Mouse (Mus musculus) forebrain, embryonic 15.5 days (tissue): ENCODE results near the gene Mfsd4a. TPM values are rescaled to one million over a fixed set of nuclear protein-coding genes. Genes with fewer than 3 reads are reported as not detected.

Experiments used
- ATAC-seq: fragments of 200-750 bp; cut with Nextera tagmentation; replicated peaks from 2 replicates; pipeline ENCODE4 v1.8.0; 2017; ENCODE audit warnings: mild to moderate bottlenecking, moderate TSS enrichment, moderate library complexity
- H3K27ac ChIP-seq: fragments of 300-500 bp; sonication (generic); replicated peaks from 2 replicates; pipeline ENCODE4 v1.5.1; 2015; ENCODE audit warnings: mild to moderate bottlenecking, inconsistent platforms
- H3K27me3 ChIP-seq: fragments of 300-500 bp; sonication (generic); 2 replicates; pipeline ENCODE4 v1.6.1; 2015; ENCODE audit warnings: inconsistent platforms
- H3K36me3 ChIP-seq: fragments of 300-500 bp; sonication (generic); 2 replicates; pipeline ENCODE4 v1.6.1; 2015; ENCODE audit warnings: mild to moderate bottlenecking, inconsistent platforms
- H3K4me1 ChIP-seq: fragments of 300-500 bp; sonication (generic); 2 replicates; pipeline ENCODE4 v1.6.1; 2015; ENCODE audit warnings: inconsistent platforms
- H3K4me2 ChIP-seq: fragments of 300-500 bp; sonication (generic); replicated peaks from 2 replicates; pipeline ENCODE4 v1.6.1; 2015; ENCODE audit warnings: mild to moderate bottlenecking, inconsistent platforms
- H3K4me3 ChIP-seq: fragments of 300-500 bp; sonication (generic); 2 replicates; pipeline ENCODE4 v1.5.1; 2015; ENCODE audit warnings: mild to moderate bottlenecking, inconsistent platforms
- H3K9ac ChIP-seq: fragments of 300-500 bp; sonication (generic); replicated peaks from 2 replicates; pipeline ENCODE4 v1.6.1; 2015; ENCODE audit warnings: mild to moderate bottlenecking, inconsistent platforms
- H3K9me3 ChIP-seq: fragments of 300-500 bp; sonication (generic); 2 replicates; pipeline ENCODE4 v1.6.1; 2016; ENCODE audit warnings: inconsistent platforms
- WGBS: fragments of 180-500 bp; shearing (Covaris S2); methylation state at CpG from one replicate; pipeline ENCODE4 v1.1.7; 2015; ENCODE audit warnings: mixed read lengths; 5-methylcytosine and 5-hydroxymethylcytosine counted together
- polyA plus RNA-seq: library from polyadenylated mRNA; unstranded; fragments of >200 nt; fragmentation: Nextera tagmentation; extraction: Ambion mirVana; gene quantifications from 2 replicates; pipeline ENCODE4 v1.2.1, GENCODE M21; 2015

Gene Mfsd4a
- polyA plus RNA-seq, 1 experiment from 2014 or later = 8.9 TPM

DNA sequence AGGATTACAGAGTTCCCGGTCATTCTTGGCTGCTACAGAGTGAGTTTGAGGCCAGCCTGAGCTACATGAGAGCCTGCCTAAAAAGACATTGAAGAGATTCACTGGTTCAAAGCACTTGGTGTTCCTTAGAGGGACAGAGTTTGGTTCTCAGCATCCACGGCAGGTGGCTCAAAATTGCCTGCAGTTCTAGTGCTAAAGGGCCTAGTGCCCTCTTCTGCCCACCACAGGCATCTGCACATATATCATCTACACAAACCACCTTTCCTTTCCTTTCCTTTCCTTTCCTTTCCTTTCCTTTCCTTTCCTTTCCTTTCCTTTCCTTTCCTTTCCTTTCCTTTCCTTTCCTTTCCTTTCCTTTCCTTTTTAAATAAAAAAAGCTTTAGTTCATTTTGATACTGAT is 37.3 kb downstream of the Mfsd4a start:
- Histone ChIP-seq H3K4me1 (no peaks in the 10 kb centered on the region), H3K4me2 (no peak overlapping the region), H3K9me3 (no peaks in the 10 kb centered on the region), H3K4me3 (no peak overlapping the region), H3K27me3 (no peaks in the 10 kb centered on the region), H3K36me3 (peaks cover 19% of the 10 kb centered on the region; the same call in 1 of the 2 replicates), H3K27ac (no peak overlapping the region), H3K9ac (no peak overlapping the region)
- no peak for ATAC-seq
- WGBS = 65% methylated on average over 2 of the region's 2 CpGs

DNA sequence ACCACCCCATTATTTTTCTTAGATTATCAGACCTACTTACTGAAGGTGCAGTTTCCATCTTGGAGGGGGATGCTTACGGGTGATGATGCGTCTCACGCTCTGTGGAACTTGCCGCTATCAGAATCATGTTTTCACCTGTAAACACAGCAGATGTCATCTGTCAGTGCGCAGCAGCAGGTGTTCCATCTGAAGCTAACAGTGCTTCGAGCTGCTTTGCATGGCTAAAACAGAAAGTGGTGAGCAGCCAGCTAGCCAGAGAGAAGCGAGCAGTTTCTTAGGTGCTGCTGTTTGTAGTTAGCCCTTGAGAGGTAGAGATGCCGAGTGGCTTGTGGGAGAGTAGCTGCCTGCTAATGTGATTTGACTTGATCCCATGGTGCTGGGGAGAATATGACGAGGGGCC is 39.4 kb downstream of the Mfsd4a start:
- Histone ChIP-seq H3K9ac (no peak overlapping the region), H3K36me3 (peaks cover 33% of the 10 kb centered on the region; the same call in 1 of the 2 replicates), H3K27me3 (no peaks in the 10 kb centered on the region), H3K9me3 (no peaks in the 10 kb centered on the region), H3K4me3 (no peak overlapping the region), H3K4me1 (no peaks in the 10 kb centered on the region), H3K4me2 (no peak overlapping the region), H3K27ac (no peak overlapping the region)
- no peak for ATAC-seq
- 84% methylated on average over 9 of the region's 9 CpGs for WGBS

DNA sequence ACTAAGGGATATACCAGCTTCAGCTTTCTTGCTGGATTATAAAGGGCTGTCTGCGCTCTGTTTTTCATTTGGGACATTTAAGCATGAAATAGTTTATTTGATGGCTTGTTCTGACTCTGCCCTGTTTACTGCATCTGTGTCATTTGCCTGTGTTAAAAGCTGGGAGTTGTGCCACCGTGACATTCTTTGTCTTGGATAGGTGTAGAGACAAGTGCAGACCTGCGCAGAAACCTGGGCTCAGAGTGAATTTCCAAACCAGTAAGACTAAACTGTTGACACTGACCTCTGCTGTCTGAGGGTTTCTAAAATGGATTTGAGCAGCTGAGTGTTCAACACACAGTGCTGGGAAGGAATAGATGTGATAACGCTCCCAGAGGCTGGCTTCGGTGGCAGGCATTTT is 39.9 kb downstream of the Mfsd4a start:
- no peak for ATAC-seq
- H3K9ac ChIP-seq = no peak overlapping the region
- no peaks in the 10 kb centered on the region for H3K9me3 ChIP-seq
- H3K4me1 ChIP-seq = no peaks in the 10 kb centered on the region
- no peaks in the 10 kb centered on the region for H3K27me3 ChIP-seq
- H3K27ac ChIP-seq = no peak overlapping the region
- H3K4me3 ChIP-seq = no peak overlapping the region
- no peak overlapping the region for H3K4me2 ChIP-seq
- 93% methylated on average over 5 of the region's 5 CpGs for WGBS
- peaks cover 38% of the 10 kb centered on the region; the same call in 1 of the 2 replicates for H3K36me3 ChIP-seq

DNA sequence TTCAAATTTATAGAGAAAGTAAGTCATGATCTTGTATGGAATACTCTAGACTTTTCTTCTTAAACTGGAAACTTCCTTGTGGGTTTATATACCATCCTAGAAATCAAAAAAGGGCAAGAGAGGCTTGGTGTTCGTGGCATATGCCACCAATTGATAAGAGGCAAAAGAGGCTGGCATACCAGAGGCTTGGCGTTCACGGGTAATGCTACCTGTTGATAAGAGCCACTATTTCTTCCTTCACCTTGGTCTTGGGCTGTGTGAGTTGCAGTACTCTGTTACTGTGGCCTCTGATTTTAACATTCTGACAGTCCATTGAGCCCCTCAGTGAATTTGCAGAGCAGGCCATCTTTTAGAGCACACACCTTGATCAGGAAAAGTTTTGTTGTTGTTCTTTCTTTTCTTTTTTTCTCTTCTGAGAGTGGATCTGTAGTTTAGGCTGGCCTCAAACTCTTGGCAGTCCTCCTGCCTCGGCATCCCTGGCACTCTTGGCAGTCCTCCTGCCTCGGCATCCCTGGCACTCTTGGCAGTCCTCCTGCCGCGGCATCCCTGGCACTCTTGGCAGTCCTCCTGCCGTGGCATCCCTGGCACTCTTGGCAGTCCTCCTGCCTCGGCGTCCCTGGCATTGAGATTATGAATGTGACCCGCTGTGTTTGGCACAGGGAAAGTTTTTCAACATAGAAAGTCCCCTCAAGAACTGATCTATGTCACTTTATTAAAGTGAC is 40.8 kb downstream of the Mfsd4a start:
- Histone ChIP-seq H3K4me1 (no peaks in the 10 kb centered on the region), H3K36me3 (peaks cover 45% of the 10 kb centered on the region; the same call in 1 of the 2 replicates), H3K9ac (no peak overlapping the region), H3K4me3 (no peak overlapping the region), H3K27ac (no peak overlapping the region), H3K4me2 (no peak overlapping the region), H3K27me3 (no peaks in the 10 kb centered on the region), H3K9me3 (no peaks in the 10 kb centered on the region)
- 74% methylated on average over 11 of the region's 11 CpGs for WGBS
- ATAC-seq = no peak

DNA sequence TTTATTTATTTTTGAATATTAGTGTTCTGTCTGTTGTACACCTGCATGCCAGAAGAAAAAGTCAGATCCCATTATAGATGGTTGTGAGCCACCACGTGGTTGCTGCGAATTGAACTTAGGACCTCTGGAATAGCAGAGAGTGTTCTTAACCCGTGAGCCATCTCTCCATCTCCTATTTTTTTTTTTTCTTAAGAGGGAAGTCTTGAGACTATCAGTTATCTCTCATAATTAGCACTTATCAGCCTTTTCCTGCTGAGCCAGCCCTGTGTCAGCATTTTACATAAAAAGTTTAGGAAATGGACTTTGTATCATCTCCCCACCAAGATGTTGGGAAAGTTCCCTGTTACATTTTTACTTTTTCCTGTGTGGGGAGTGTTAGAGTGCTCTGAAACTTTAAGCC is 45.8 kb downstream of the Mfsd4a start:
- Histone ChIP-seq H3K9ac (no peak overlapping the region), H3K9me3 (no peaks in the 10 kb centered on the region), H3K36me3 (peaks cover 73% of the 10 kb centered on the region), H3K27ac (no peak overlapping the region), H3K4me1 (no peaks in the 10 kb centered on the region), H3K4me2 (no peak overlapping the region), H3K4me3 (no peak overlapping the region), H3K27me3 (no peaks in the 10 kb centered on the region)
- ATAC-seq = no peak
- 89% methylated on average over 3 of the region's 3 CpGs for WGBS

DNA sequence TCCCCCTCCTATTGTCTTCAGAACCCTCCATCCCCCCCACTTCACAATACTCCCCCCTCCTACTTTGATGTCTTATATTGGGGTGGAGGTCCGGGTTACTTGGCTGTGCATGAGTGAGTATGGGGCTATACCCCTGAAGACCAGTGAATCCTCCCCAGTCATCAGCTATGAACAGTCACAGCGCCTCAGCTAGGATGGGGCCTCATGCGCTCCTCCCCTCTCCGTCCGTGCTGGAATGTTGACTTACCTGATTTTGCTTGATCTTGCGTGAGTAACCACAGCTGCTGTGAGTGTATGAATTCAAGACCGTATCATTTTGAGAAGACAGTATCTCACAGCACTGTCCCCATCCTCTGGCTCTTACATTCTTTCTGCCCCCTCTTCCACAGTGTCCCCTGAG is 48.0 kb downstream of the Mfsd4a start:
- Histone ChIP-seq H3K9ac (no peak overlapping the region), H3K27me3 (no peaks in the 10 kb centered on the region), H3K9me3 (no peaks in the 10 kb centered on the region), H3K4me1 (no peaks in the 10 kb centered on the region), H3K27ac (no peak overlapping the region), H3K4me3 (no peak overlapping the region), H3K4me2 (no peak overlapping the region), H3K36me3 (peaks cover 70% of the 10 kb centered on the region)
- 92% methylated on average over 7 of the region's 7 CpGs for WGBS
- no peak for ATAC-seq

DNA sequence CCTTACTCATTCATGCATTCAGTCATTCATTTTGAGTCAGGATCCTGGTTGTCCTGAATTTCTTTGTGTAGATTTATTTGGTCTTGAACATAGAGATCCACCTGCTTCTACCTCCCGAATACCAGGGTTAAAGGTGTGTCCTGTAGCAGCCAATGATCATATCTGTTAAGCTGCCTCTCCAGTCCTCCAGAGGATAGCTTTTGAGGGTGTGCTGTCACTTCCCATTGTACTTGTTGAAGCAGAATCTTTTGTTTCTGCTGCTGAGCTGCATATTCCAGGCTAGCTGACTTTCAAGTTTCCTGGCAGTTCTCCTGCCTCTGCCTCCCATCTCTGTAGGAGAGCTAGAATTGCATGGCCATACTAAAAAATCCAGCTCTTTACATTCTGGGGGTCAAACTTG is 51.2 kb downstream of the Mfsd4a start:
- no peaks in the 10 kb centered on the region for H3K27me3 ChIP-seq
- no peak overlapping the region for H3K4me2 ChIP-seq
- H3K4me1 ChIP-seq = no peaks in the 10 kb centered on the region
- peaks cover 51% of the 10 kb centered on the region for H3K36me3 ChIP-seq
- no peak overlapping the region for H3K27ac ChIP-seq
- no peak for ATAC-seq
- no peaks in the 10 kb centered on the region for H3K9me3 ChIP-seq
- no peak overlapping the region for H3K9ac ChIP-seq
- H3K4me3 ChIP-seq = no peak overlapping the region
- WGBS = 90% methylated on average over 1 of the region's 1 CpGs

DNA sequence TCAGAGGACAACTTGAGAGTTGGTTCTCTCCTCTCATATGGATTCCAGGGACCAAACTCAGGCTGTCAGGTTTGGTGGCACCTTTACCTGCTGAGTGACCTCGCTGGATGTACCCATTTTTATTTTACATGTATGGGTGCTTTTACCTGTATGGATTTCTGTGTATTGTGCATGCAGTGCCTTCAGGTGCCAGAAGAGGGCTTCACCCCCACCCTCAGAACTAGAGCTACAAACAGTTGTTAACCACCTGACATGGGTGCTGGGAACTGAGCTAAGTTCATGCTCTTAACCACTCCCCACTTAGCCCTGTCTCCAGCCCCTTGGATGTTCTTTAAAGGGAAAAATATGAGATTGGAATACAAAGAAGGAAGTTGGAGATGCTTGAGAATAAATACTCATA is 53.1 kb downstream of the Mfsd4a start:
- H3K9me3 ChIP-seq = no peaks in the 10 kb centered on the region
- no peak for ATAC-seq
- H3K4me3 ChIP-seq = no peak overlapping the region
- WGBS = 98% methylated on average over 1 of the region's 1 CpGs
- no peak overlapping the region for H3K4me2 ChIP-seq
- peaks cover 37% of the 10 kb centered on the region for H3K36me3 ChIP-seq
- H3K27me3 ChIP-seq = no peaks in the 10 kb centered on the region
- no peak overlapping the region for H3K9ac ChIP-seq
- H3K27ac ChIP-seq = no peak overlapping the region
- peaks cover 2% of the 10 kb centered on the region; the same call in 1 of the 2 replicates for H3K4me1 ChIP-seq

DNA sequence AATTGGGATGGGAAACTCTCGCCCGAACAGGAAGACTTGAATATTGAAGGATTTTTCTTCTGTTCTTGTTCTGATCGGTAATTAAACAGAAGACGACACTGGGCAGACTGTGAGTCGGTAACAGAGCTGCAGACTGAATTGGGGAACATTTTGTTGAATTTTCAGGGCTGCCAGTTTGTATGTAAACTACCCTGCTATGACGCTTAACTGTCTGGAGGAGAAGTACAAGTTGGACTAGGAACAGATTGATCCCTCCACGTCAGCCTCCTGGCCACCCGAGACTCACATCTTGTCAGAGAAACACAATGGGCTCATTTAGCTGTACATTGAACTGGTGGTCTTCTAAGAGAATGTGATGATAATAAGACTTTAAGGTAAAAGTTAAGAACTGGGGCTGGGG is 55.0 kb downstream of the Mfsd4a start:
- Histone ChIP-seq H3K9me3 (no peaks in the 10 kb centered on the region), H3K27me3 (no peaks in the 10 kb centered on the region), H3K27ac (no peak overlapping the region), H3K4me1 (peaks cover 17% of the 10 kb centered on the region), H3K9ac (no peak overlapping the region), H3K4me2 (no peak overlapping the region), H3K36me3 (peaks cover 19% of the 10 kb centered on the region; the same call in 1 of the 2 replicates), H3K4me3 (no peak overlapping the region)
- 77% methylated on average over 8 of the region's 8 CpGs for WGBS
- no peak for ATAC-seq

DNA sequence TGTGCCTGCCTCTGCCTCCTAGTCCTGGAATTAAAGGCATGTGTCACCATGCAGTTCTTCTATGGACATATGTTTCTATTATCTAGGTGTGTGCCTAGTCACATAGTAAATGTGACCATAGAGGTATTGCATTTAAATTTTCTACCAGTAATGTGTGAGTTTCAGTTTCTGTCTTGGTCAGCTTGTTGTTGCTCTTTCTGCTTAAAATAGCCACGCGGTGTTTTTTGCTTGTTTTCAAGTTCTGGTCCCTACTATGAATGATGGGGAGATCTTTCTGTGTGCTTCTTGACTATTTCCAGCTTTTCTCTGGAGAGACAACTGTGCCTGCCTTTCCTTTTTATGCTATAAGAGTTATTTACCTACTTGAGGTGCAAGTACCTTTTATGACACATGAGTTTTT is 56.1 kb downstream of the Mfsd4a start:
- 76% methylated on average over 2 of the region's 2 CpGs for WGBS
- no peak overlapping the region for H3K4me3 ChIP-seq
- peaks cover 13% of the 10 kb centered on the region; the same call in 1 of the 2 replicates for H3K36me3 ChIP-seq
- peaks cover 19% of the 10 kb centered on the region for H3K4me1 ChIP-seq
- H3K4me2 ChIP-seq = no peak overlapping the region
- no peaks in the 10 kb centered on the region for H3K9me3 ChIP-seq
- no peak overlapping the region for H3K9ac ChIP-seq
- H3K27ac ChIP-seq = no peak overlapping the region
- H3K27me3 ChIP-seq = no peaks in the 10 kb centered on the region
- no peak for ATAC-seq

DNA sequence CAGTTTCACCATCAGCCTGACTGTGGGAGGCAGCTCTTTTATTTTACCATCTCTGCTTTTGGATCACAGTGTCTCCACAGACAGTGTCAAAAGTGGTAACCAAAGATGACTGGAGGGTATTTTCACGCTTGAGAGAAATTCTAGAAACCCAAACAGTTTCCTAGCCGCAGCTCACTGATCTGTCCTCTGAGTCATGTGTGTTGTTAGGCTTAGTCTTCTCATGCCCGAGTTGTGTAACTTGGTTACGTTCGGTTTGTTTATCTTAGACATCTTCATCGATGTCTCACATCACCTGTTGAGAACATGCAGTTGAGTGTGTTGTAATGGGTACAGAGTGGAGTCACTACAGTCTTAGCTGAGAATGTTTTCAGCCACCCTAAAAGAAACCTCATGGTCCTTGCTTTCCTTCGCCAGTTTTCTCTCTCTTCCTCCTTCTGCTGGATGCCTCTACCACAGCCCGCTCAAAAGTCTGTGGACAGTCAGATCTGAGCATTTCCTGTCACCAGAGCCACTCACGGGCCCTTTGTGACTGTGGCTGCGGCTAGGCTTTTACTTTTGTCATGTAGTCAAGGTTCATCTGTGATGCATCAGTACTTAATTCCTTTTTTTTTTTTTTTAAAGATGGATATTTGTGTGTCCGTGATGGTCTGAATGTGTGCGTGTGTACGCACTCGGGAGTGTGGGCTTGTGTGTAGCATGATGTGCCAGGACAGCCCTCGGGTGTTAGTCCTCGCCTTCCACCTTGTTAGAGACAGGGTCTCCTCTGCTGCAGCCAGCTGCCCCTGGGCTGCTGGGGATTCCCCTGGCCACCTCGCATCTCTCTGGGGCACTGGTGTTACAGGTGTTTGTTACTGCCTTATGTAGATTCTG is 57.0 kb downstream of the Mfsd4a start:
- H3K4me1 ChIP-seq = peaks cover 23% of the 10 kb centered on the region
- no peak for ATAC-seq
- no peak overlapping the region for H3K9ac ChIP-seq
- WGBS = 90% methylated on average over 17 of the region's 17 CpGs
- no peak overlapping the region for H3K27ac ChIP-seq
- no peaks in the 10 kb centered on the region for H3K9me3 ChIP-seq
- H3K27me3 ChIP-seq = no peaks in the 10 kb centered on the region
- no peak overlapping the region for H3K4me2 ChIP-seq
- H3K4me3 ChIP-seq = no peak overlapping the region
- H3K36me3 ChIP-seq = peaks cover 10% of the 10 kb centered on the region; the same call in 1 of the 2 replicates

DNA sequence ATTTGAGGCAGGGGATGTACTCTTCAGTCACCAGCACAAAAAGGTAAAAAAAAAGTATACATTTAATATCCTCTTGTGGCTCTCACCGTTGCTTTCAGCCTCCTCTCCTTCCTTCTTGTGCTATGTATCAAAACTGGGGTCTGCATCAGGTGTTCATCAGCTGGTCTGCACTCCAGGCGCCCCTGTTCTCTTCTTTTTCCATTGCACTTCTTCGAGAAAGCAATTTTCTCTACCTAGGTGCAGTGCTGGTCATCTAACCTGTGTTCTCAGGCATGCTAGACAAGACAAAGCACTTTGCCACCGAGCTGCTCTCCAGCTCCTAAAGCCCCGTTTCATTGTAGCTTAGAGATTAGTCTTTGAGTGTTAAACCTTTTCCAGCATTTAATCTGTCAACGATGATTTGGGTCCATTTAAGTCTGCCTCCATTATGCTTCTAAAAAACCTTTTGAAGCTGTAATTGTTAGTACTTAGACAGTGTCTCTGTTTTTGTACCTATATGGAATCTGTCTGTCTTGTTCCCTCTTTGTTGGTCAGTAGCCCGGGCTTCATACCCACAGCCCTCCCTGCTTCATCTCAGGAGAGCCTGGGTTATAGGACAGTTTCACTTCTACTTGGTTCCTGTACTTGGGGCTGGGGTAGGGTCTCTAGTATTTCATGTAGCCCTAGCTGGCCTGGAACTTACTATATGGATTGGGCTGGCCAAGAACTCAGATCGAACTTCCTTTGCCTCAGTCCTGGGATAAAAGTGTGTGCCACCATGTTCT is 58.8 kb downstream of the Mfsd4a start:
- H3K4me1 ChIP-seq = peaks cover 23% of the 10 kb centered on the region
- 29% methylated on average over 8 of the region's 8 CpGs for WGBS
- H3K27ac ChIP-seq = no peak overlapping the region
- peak overlapping the region; percentile 63 for H3K4me2 ChIP-seq
- peak overlapping the region; percentile 90; the same call in 1 of the 2 replicates for H3K9ac ChIP-seq
- peak overlapping the region; percentile 78 for H3K4me3 ChIP-seq
- no peak for ATAC-seq
- no peaks in the 10 kb centered on the region for H3K36me3 ChIP-seq
- no peaks in the 10 kb centered on the region for H3K9me3 ChIP-seq
- H3K27me3 ChIP-seq = no peaks in the 10 kb centered on the region
